Mouse (Mus musculus) C2C12 (cell line): ENCODE measurements around the gene Impg1. TPM values are rescaled to one million over a fixed set of nuclear protein-coding genes. Genes with fewer than 3 reads are reported as not detected.

ENCODE experiments used
- H3K27me3 ChIP-seq: one replicate; pipeline ENCODE4 v1.6.1; 2011; ENCODE audit not compliant: control insufficient read depth, insufficient read depth, insufficient read length
- H3K36me3 ChIP-seq: one replicate; pipeline ENCODE4 v1.6.1; 2011; ENCODE audit not compliant: control insufficient read depth, insufficient read depth
- H3K4me3 ChIP-seq: one replicate; pipeline ENCODE4 v1.5.1; 2011; ENCODE audit warnings: mild to moderate bottlenecking, control low read depth; ENCODE audit not compliant: poor library complexity, insufficient read depth, severe bottlenecking
- H3K79me2 ChIP-seq: one replicate; pipeline ENCODE4 v1.6.1; 2011; ENCODE audit not compliant: control insufficient read depth, insufficient read depth
- H3K79me3 ChIP-seq: one replicate; pipeline ENCODE4 v1.6.1; 2011; ENCODE audit warnings: low read depth, control low read depth
- H3ac ChIP-seq: one replicate; pipeline ENCODE3; 2011; ENCODE audit warnings: low read depth; ENCODE audit not compliant: control insufficient read depth, insufficient read length
- CEBPB ChIP-seq: IDR thresholded peaks from one replicate; pipeline ENCODE4 v1.6.1; 2011; ENCODE audit warnings: low read depth, mild to moderate bottlenecking, control low read depth, moderate library complexity
- CTCF ChIP-seq: IDR thresholded peaks from one replicate; pipeline ENCODE4 v1.5.1; 2011; ENCODE audit not compliant: control insufficient read depth, insufficient read depth, insufficient read length
- FOSL1 ChIP-seq: IDR thresholded peaks from one replicate; pipeline ENCODE4 v1.8.0; 2011; ENCODE audit warnings: mild to moderate bottlenecking, low read length; ENCODE audit not compliant: poor library complexity, insufficient read depth, severe bottlenecking
- MAX ChIP-seq: IDR thresholded peaks from one replicate; pipeline ENCODE4 v1.6.1; 2011; ENCODE audit warnings: mild to moderate bottlenecking, control low read depth
- MYOD1 ChIP-seq: IDR thresholded peaks from one replicate; pipeline ENCODE4 v1.6.1; 2011; ENCODE audit warnings: low read depth; ENCODE audit not compliant: control insufficient read depth, insufficient read length
- MYOG ChIP-seq: IDR thresholded peaks from one replicate; pipeline ENCODE4 v1.6.1; 2011; ENCODE audit not compliant: control insufficient read depth, insufficient read length; ENCODE audit errors: extremely low read depth
- USF1 ChIP-seq: IDR thresholded peaks from one replicate; pipeline ENCODE4 v1.6.1; 2011; ENCODE audit warnings: low read depth, mild to moderate bottlenecking, control low read depth, moderate library complexity
- polyA plus RNA-seq: library from polyadenylated mRNA; unstranded; fragments of >200 nt; fragmentation: generic; extraction: Trizol; gene quantifications from one replicate; pipeline ENCODE4 v1.2.1, GENCODE M21; 2012; ENCODE audit warnings: missing spikeins

The Impg1 gene
- polyA plus RNA-seq, 1 experiment, result not detected

DNA sequence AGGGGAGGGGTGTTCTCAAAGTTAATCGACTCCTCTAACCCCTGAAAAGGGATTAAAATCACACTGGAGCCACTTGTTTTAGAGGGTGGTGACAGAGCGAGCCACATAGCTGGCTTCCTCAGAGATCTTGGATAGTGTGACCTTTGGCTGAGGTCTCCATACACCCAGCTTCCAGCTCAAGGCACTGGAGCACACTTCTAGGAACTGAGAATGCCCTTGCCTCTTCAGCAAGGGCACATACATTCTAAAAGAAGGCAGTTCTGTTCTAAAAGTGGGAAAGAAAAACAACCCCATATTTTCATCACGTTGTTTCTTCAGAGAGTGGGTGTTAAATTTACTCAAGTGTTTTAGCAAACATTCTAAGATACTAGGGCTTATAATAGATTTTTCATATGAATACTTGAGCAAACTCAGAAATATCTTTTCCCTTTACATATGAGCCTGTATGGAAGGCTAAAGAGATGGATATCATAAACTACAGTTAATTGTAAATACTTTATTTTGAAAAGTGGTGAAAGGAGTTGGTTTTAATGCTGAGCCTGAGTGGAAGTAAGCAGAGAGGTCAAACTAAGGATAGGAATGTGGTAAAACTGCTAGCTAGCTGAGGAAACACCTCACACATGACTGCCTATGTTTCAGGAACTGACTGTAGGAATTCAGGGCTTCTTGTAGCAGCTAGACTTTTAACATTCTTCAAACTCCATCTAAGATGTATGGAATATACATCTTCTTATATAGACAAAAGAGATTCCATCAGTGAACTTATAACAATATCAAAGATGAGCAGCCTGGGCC, 14.6 kb downstream of the Impg1 start:
- Histone ChIP-seq H3K36me3 (no peaks in the 10 kb centered on the region), H3K27me3 (no peaks in the 10 kb centered on the region), H3K4me3 (no peak overlapping the region), H3K79me2 (no peaks in the 10 kb centered on the region), H3K79me3 (no peaks in the 10 kb centered on the region), H3ac (no peak overlapping the region)
- TF ChIP-seq FOSL1 (no peak), CTCF (no peak), MAX (no peak)

DNA sequence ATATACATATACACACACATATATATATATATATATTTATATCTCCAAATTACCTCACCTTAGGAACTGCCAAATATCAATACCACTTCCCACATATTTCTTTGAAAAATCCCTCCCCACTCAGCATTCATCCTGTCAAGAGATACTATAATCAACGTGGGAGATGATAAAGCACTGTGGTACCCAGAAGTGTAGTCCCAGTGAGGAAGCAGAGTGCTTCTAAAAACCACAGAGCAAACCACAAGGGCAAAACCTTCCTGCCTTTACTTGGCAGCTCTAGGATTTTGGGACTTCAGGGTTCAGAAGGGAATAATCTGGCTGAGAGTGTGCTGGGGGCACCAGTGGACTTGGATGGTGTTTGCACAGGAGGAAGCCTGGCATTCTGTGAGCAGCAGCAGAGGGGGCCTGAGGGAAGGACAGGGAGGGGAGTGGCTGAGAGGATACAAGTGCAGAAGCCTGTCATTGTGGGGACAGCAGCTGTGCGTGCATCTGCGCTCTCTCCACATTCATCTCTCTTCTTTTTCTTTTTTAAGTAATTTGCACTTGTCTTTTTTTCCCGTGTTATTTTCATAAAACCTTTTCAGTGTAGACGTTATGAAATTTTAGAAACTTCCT, 24.1 kb downstream of the Impg1 start:
- no peaks in the 10 kb centered on the region for H3K79me3 ChIP-seq
- H3ac ChIP-seq, result no peak overlapping the region
- H3K79me2 ChIP-seq, result no peaks in the 10 kb centered on the region
- no peaks in the 10 kb centered on the region for H3K36me3 ChIP-seq
- no peak for TF ChIP-seq MYOD1
- TF ChIP-seq MAX, result no peak
- TF ChIP-seq MYOG, result no peak
- no peak for TF ChIP-seq USF1
- TF ChIP-seq FOSL1, result no peak
- no peak for TF ChIP-seq CEBPB
- TF ChIP-seq CTCF, result no peak
- no peak overlapping the region for H3K4me3 ChIP-seq
- no peaks in the 10 kb centered on the region for H3K27me3 ChIP-seq

DNA sequence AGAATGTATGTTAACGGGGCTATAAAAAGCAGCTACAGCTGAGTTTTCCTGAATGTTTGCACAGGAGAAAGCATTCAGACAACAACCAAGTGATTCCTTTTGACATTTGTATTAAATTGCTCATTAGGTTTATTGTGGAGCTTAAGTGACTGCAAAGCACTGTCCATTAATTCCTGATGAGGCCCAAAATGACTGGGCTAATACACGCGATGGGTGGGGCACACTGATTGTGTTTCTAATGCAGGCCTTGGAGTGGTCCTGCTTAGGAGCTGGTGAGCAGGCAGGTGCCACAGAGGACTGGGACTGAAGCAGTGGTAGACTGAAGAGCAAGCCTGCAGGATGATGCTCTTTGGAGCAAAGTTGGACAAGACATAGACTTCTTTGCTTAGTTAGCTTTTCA, 73.9 kb downstream of the Impg1 start:
- no peaks in the 10 kb centered on the region for H3K79me2 ChIP-seq
- H3K79me3 ChIP-seq, result no peaks in the 10 kb centered on the region
- no peaks in the 10 kb centered on the region for H3K36me3 ChIP-seq
- TF ChIP-seq CTCF (no peak), FOSL1 (no peak), MYOG (no peak), CEBPB (no peak), MAX (no peak), MYOD1 (no peak), USF1 (no peak)
- no peak overlapping the region for H3ac ChIP-seq
- no peak overlapping the region for H3K4me3 ChIP-seq
- H3K27me3 ChIP-seq, result no peaks in the 10 kb centered on the region

DNA sequence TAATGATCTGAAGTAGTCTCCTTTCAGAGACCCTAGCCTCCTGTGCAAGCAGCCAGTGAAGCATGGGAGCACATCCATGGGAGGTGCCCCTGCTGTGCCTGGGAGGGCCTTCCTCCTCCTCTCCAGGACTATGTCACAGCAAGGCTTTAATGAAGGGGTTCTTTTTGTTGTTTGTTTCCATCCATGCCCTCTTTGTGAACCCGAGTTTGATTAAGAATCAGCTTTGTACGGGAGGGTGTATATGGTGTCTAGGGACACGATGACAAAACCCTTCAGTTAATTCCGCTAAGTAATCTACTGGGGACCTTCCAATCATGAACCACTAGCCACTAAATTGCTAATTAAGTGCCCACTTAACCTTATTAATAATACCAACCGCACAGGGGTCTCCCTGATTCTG, 74.3 kb downstream of the Impg1 start:
- no peaks in the 10 kb centered on the region for H3K27me3 ChIP-seq
- no peaks in the 10 kb centered on the region for H3K36me3 ChIP-seq
- H3K4me3 ChIP-seq, result no peak overlapping the region
- no peak overlapping the region for H3ac ChIP-seq
- H3K79me3 ChIP-seq, result no peaks in the 10 kb centered on the region
- H3K79me2 ChIP-seq, result no peaks in the 10 kb centered on the region
- TF ChIP-seq MAX (no peak), MYOD1 (no peak), USF1 (no peak), CTCF (no peak), MYOG (no peak), CEBPB (no peak)

DNA sequence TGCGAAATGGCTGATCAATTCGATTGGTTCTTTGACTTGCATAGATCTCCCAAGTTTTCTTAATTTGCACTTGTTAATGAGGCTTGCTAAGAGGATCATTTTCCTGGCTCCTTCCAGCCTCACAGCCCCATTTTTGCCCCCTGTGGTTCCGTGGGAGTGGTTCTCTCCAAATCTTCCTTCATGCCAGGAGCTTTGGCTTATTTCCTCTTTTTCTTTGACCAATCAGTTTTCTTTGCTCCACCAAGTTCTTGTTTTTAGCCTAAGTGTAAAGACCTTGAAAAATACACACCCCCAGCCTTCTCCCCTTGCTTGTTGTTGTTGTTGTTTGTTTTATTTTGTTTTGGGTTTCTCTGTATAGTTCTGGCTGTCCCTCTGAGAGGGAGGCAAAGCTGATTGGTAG, 77.4 kb downstream of the Impg1 start:
- Histone ChIP-seq H3K4me3 (no peak overlapping the region), H3K79me3 (no peaks in the 10 kb centered on the region), H3ac (no peak overlapping the region), H3K27me3 (no peaks in the 10 kb centered on the region), H3K36me3 (no peaks in the 10 kb centered on the region), H3K79me2 (no peaks in the 10 kb centered on the region)
- TF ChIP-seq USF1, result no peak
- no peak for TF ChIP-seq FOSL1
- no peak for TF ChIP-seq MYOG
- TF ChIP-seq CTCF, result no peak
- TF ChIP-seq MAX, result no peak

DNA sequence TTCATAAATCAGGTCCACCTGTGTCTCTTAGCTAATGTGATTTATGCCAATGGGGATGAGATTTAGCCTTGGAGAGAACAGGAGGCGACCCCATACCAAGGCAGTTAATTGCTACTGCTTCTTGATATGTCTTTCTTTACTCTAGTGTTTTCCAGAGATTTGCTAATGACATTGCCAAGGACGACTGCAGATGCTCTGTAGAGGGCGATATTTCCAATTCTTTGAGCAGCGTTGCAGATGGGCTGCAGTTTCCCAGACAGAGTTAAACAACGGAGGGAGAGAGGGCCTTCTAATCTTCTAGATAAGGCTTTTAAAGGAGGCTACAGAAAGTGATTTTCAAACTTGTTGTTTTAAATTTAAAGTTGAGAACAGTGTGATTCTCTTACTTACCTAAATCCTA, 78.8 kb downstream of the Impg1 start:
- Histone ChIP-seq H3K36me3 (no peaks in the 10 kb centered on the region), H3ac (no peak overlapping the region), H3K79me3 (no peaks in the 10 kb centered on the region), H3K27me3 (no peaks in the 10 kb centered on the region), H3K4me3 (no peak overlapping the region), H3K79me2 (no peaks in the 10 kb centered on the region)
- TF ChIP-seq USF1, result no peak
- no peak for TF ChIP-seq CTCF
- TF ChIP-seq FOSL1, result no peak
- TF ChIP-seq CEBPB, result no peak
- no peak for TF ChIP-seq MYOG
- no peak for TF ChIP-seq MYOD1
- no peak for TF ChIP-seq MAX
